In genomic region chr1:89190621-89191020, GRCm38 (mm10) we compare ENCODE assay signal across 11 mouse cellular contexts.
DNase-seq lines count a peak whose midpoint lies in the region; ATAC-seq and TF ChIP-seq lines count a peak whose summit lies in the region.
"Had no signal": no experiment of that assay in that cellular context is flagged by ENCODE, and none has a peak within 500 bp of the region (broad histone marks: within the 10 kb centered on the region; RNA-seq: fewer than 3 reads in every experiment).

No protein-coding gene starts in this region.

- no peaks in the 10 kb centered on the region for H3K27me3 ChIP-seq in ES-Bruce4 (ENCODE audit: control insufficient read depth, insufficient read depth, low read length, poor library complexity, severe bottlenecking)
- no peaks in the 10 kb centered on the region for H3K27me3 ChIP-seq in heart, embryonic 16.5 days (ENCODE audit: control insufficient read depth, insufficient read depth, low read length)
- H3K27me3 ChIP-seq: limb, embryonic 12.5 days had no signal

- 39% methylated on average over 7 of the region's 7 CpGs for WGBS in heart, embryonic 16.5 days

- TF ChIP-seq EP300 in ES-Bruce4 (IDR thresholded peaks at IDR 0.05; ENCODE audit: insufficient read depth, low read depth, low read length) = no peak

- peaks cover 7% of the 10 kb centered on the region for H3K4me1 ChIP-seq in ES-Bruce4 (ENCODE audit: control insufficient read depth, insufficient read depth, low read length)
- peaks cover 10% of the 10 kb centered on the region for H3K4me1 ChIP-seq in heart, embryonic 16.5 days (ENCODE audit: control insufficient read depth, insufficient read depth, low read length)

- peak overlapping the region; percentile 42; the same call in 1 of the 2 replicates for H3K9ac ChIP-seq in ES-Bruce4 (ENCODE audit: low read depth, poor library complexity, severe bottlenecking)
- no peak overlapping the region for H3K9ac ChIP-seq in heart, embryonic 16.5 days (ENCODE audit: low read length)
- H3K9ac ChIP-seq: limb, embryonic 12.5 days had no signal

- no peaks in the 10 kb centered on the region for H3K36me3 ChIP-seq in ES-Bruce4 (ENCODE audit: control insufficient read depth, insufficient read depth, low read length, poor library complexity, severe bottlenecking)
- H3K36me3 ChIP-seq in heart, embryonic 16.5 days (ENCODE audit: control insufficient read depth, insufficient read depth) = no peaks in the 10 kb centered on the region
- H3K36me3 ChIP-seq: limb, embryonic 12.5 days had no signal

- no peak for TF ChIP-seq CTCF in ES-Bruce4 (IDR thresholded peaks at IDR 0.05; ENCODE audit: low read depth, low read length)

- no peak for ATAC-seq in heart, embryonic 16.5 days (replicated peaks; ENCODE audit: extremely low read depth, insufficient read depth, low FRiP score)
- ATAC-seq in megakaryocyte, adult 5-6 weeks (ENCODE audit: poor library complexity, severe bottlenecking) = no peak
- ATAC-seq: inflammation-experienced regulatory T-cells, adult 6 months had no signal

- H3K4me2 ChIP-seq in heart, embryonic 16.5 days (ENCODE audit: low read depth, low read length) = no peak overlapping the region
- H3K4me2 ChIP-seq: limb, embryonic 12.5 days had no signal

- DNase-seq in kidney, adult 9 months = peak; percentile 34
- no peak for DNase-seq in kidney, postnatal 4 days
- peak; percentile 24 for DNase-seq in R1 (ENCODE audit: low read depth, low spot score)
- DNase-seq in urinary bladder, postnatal 4 days (ENCODE audit: low spot score in 2 of 2) = no peak
- no peak for DNase-seq in right cerebral cortex, postnatal 4 days
- DNase-seq: cerebellum, adult 9-11 months had no signal

- no peak for TF ChIP-seq POLR2A in ES-Bruce4 (IDR thresholded peaks at IDR 0.05; ENCODE audit: insufficient read depth, low read length)

- H3K9me3 ChIP-seq in ES-Bruce4 (replicated peaks; ENCODE audit: control insufficient read depth, insufficient read depth, low read length, poor library complexity, severe bottlenecking) = no peaks in the 10 kb centered on the region
- no peaks in the 10 kb centered on the region for H3K9me3 ChIP-seq in heart, embryonic 16.5 days (replicated peaks; ENCODE audit: control insufficient read depth, low read length)
- H3K9me3 ChIP-seq: limb, embryonic 12.5 days had no signal

- H3K4me3 ChIP-seq in ES-Bruce4 (ENCODE audit: low read depth, low read length) = no peak overlapping the region
- no peak overlapping the region for H3K4me3 ChIP-seq in heart, embryonic 16.5 days (ENCODE audit: low read length)
- H3K4me3 ChIP-seq: limb, embryonic 12.5 days had no signal

- peak overlapping the region; percentile 94 for H3K27ac ChIP-seq in ES-Bruce4 (ENCODE audit: insufficient read depth, low read length)
- peak overlapping the region; percentile 56 for H3K27ac ChIP-seq in heart, embryonic 16.5 days (ENCODE audit: low read length)
- H3K27ac ChIP-seq: limb, embryonic 12.5 days had no signal

Comparison
In these comparisons a context has a peak if more than half of its experiments do, and no peak if none do; other contexts are left out.
1. DNase-seq: peak in kidney, adult 9 months (single experiment) and R1 (single experiment); none in kidney, postnatal 4 days (0 of 2), urinary bladder, postnatal 4 days (0 of 2) and right cerebral cortex, postnatal 4 days (single experiment).